Comparison of ENCODE assay signal across 8 mouse cellular contexts in the genomic region with DNA sequence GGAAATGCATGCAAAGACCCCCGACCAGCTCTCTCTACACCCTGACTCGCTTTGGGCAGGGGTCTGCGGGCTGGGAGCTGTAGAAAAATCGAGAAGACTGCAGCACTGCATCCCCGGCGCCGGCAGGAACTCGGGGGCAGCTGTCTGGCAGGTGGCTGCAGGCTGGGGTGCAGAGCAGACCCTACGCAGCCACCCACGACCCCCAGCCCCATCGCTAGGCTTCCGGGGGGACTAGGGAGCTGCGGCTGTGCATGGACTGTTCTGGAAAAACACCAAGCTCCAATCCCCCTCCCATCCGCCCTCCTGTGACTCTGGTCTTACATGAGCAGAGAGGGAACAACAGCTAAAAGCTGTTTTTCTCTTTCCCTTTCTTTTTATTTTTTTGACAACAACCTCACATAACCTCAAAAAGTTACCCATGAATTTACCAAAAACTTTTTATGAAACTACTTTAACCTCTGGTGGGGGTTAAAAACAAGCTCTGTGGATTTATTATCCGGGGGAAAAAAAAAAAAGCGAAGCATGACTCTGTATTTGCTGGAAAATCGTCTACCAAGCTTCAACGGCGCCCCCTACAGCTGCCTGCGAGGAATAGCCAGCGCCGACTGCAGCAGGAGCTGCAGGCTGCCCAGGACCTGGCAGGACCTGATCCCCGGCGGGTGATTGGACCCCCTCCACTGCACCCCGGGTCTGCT. TPM values are rescaled to one million over a fixed set of nuclear protein-coding genes. Genes with fewer than 3 reads are reported as not detected.
A peak's percentile ranks its signal among the peaks of the same experiment; 100 is the strongest.
DNase-seq lines count a peak whose midpoint lies in the region; ATAC-seq lines count a peak whose summit lies in the region.

No protein-coding gene starts in this region.

- ATAC-seq in intestine, embryonic 16.5 days = peak; percentile 82

- DNase-seq in adrenal gland, adult 8-10 months = peak; percentile 74
- DNase-seq in embryo, embryonic 11.5 days (ENCODE audit: low read depth, low spot score) = peak; percentile 89
- DNase-seq in gastrocnemius, postnatal 36 days = peak; percentile 83 to 85
- peak; percentile 82 to 87 for DNase-seq in left cerebral cortex, postnatal 36 days (ENCODE audit: low spot score in 2 of 2)
- DNase-seq in midbrain, embryonic 10.5 days (ENCODE audit: low spot score) = peak; percentile 89
- DNase-seq in right cerebral cortex, postnatal 36 days (ENCODE audit: low spot score in 2 of 2) = peak; percentile 73
- DNase-seq in urinary bladder, postnatal 4 days (ENCODE audit: low spot score in 2 of 2) = peak; percentile 69 to 90

- H3K9ac ChIP-seq in intestine, embryonic 16.5 days (ENCODE audit: low read depth, low read length) = peak overlapping the region; percentile 73

- peak overlapping the region; percentile 57 for H3K4me3 ChIP-seq in intestine, embryonic 16.5 days (ENCODE audit: low read length)
- peak overlapping the region; percentile 55 for H3K4me3 ChIP-seq in midbrain, embryonic 10.5 days

- peak overlapping the region; percentile 97 for H3K4me2 ChIP-seq in intestine, embryonic 16.5 days (ENCODE audit: low read depth, low read length)

- intact Hi-C loops in gastrocnemius, postnatal 36 days (cut with DNase I) = loop anchor here (1.0 to 10.0 kb wide), 6 partner anchors 176 to 1119 kb away; no protein-coding TSS in a partner anchor
- intact Hi-C loops in left cerebral cortex, postnatal 36 days (cut with DNase I) = loop anchor here (2.0 kb wide), 2 partner anchors 185 to 227 kb away; no protein-coding TSS in a partner anchor

- under 1% methylated on average over 25 of the region's 25 CpGs for WGBS in intestine, embryonic 16.5 days
- under 1% methylated on average over 25 of the region's 25 CpGs for WGBS in midbrain, embryonic 10.5 days

- no peaks in the 10 kb centered on the region for H3K9me3 ChIP-seq in intestine, embryonic 16.5 days (ENCODE audit: control insufficient read depth, low read length)
- no peaks in the 10 kb centered on the region for H3K9me3 ChIP-seq in midbrain, embryonic 10.5 days (replicated peaks)

- no peaks in the 10 kb centered on the region for H3K36me3 ChIP-seq in intestine, embryonic 16.5 days (ENCODE audit: control insufficient read depth, insufficient read depth, low read length)
- H3K36me3 ChIP-seq in midbrain, embryonic 10.5 days = no peaks in the 10 kb centered on the region

- H3K27me3 ChIP-seq in intestine, embryonic 16.5 days (replicated peaks; ENCODE audit: control insufficient read depth, insufficient read depth, low read length) = no peaks in the 10 kb centered on the region
- peaks cover 45% of the 10 kb centered on the region for H3K27me3 ChIP-seq in midbrain, embryonic 10.5 days (ENCODE audit: low read depth, poor library complexity, severe bottlenecking)

- H3K27ac ChIP-seq in intestine, embryonic 16.5 days (ENCODE audit: low read length) = peak overlapping the region; percentile 59
- H3K27ac ChIP-seq in midbrain, embryonic 10.5 days (replicated peaks) = peak overlapping the region; percentile 81

- H3K4me1 ChIP-seq in intestine, embryonic 16.5 days (ENCODE audit: control insufficient read depth, insufficient read depth, low read length) = peaks cover 9% of the 10 kb centered on the region
- peaks cover 28% of the 10 kb centered on the region for H3K4me1 ChIP-seq in midbrain, embryonic 10.5 days

RNA-seq across cellular contexts. Expression of gene Zfp831, which starts 30.4 kb away (rescaled TPM):
- under 1 TPM; 0.07 to 0.27 (median 0.14) TPM for total RNA-seq in adrenal gland, adult 8-10 months (2022)
- total RNA-seq in gastrocnemius, postnatal 36 days (2021) = under 1 TPM in 1 of 2 experiments, not detected in 1; 0.05 TPM
- polyA plus RNA-seq in intestine, embryonic 16.5 days (2015; fragmentation: Nextera tagmentation; extraction: Ambion mirVana) = 0.01 and 0.04 TPM in 2 replicates
- 10 to 100 TPM; 14.2 to 20.2 TPM for total RNA-seq in left cerebral cortex, postnatal 36 days (2021)
- polyA plus RNA-seq in midbrain, embryonic 10.5 days (2016; fragmentation: Nextera tagmentation; extraction: Ambion mirVana) = not detected in 2 replicates

Comparison
In these comparisons a context has a peak if more than half of its experiments do, and no peak if none do; other contexts are left out.
1. Peak in every context shown above with its lines: DNase-seq, ATAC-seq, H3K4me3 ChIP-seq and H3K27ac ChIP-seq.
2. RNA of gene Zfp831, which starts 30.4 kb away (total RNA-seq): 14.2 to 20.2 TPM in left cerebral cortex, postnatal 36 days; 0.07 to 0.27 TPM in adrenal gland, adult 8-10 months and 0.05 TPM in gastrocnemius, postnatal 36 days; every median in the first group is over 10 times any median in the second.